Mouse (Mus musculus): ENCODE measurements around the gene Mboat7.

GRCm38 (mm10) chr7:3676371-3676770 is 17.0 kb downstream of the Mboat7 start:
- TF ChIP-seq CTCF (IDR thresholded peaks at IDR 0.05; ENCODE audit: extremely low read depth, insufficient read depth, low read length) = no peak
- TF ChIP-seq POLR2A (IDR thresholded peaks at IDR 0.05; ENCODE audit: extremely low read depth, insufficient read depth, low read length) = no peak
